Mouse (Mus musculus) liver, postnatal 0 days (tissue): Measurements from ENCODE around the gene Mlana. TPM values are rescaled to one million over a fixed set of nuclear protein-coding genes. Genes with fewer than 3 reads are reported as not detected.

Source experiments
- ATAC-seq: fragments of 200-750 bp; cut with Nextera tagmentation; 2 replicates; pipeline ENCODE4 v1.8.0; 2017; ENCODE audit warnings: mild to moderate bottlenecking, moderate library complexity
- DNase-seq: peaks from one replicate; pipeline ENCODE4 v3.0.0-alpha.2; 2016
- H3K27ac ChIP-seq: fragments of 300-500 bp; sonication (generic); 2 replicates; pipeline ENCODE4 v1.5.1; 2014; ENCODE audit warnings: antibody characterized with exemption, moderate library complexity, mild to moderate bottlenecking, low read depth
- H3K27me3 ChIP-seq: fragments of 300-500 bp; sonication (generic); 2 replicates; pipeline ENCODE4 v1.6.1; 2014; ENCODE audit warnings: low read length, control low read depth, mixed read lengths; ENCODE audit not compliant: insufficient read depth
- H3K36me3 ChIP-seq: fragments of 300-500 bp; sonication (generic); replicated peaks from 2 replicates; pipeline ENCODE4 v1.6.1; 2014; ENCODE audit warnings: mild to moderate bottlenecking, control low read depth, low read length, moderate library complexity, mixed read lengths; ENCODE audit not compliant: insufficient read depth
- H3K4me1 ChIP-seq: fragments of 300-500 bp; sonication (generic); 2 replicates; pipeline ENCODE4 v1.6.1; 2014; ENCODE audit warnings: antibody characterized with exemption, mild to moderate bottlenecking, control low read depth; ENCODE audit not compliant: insufficient read depth
- H3K4me2 ChIP-seq: fragments of 300-500 bp; sonication (generic); 2 replicates; pipeline ENCODE4 v1.6.1; 2014; ENCODE audit warnings: low read depth, mild to moderate bottlenecking, low read length, moderate library complexity, mixed read lengths
- H3K4me3 ChIP-seq: fragments of 300-500 bp; sonication (generic); 2 replicates; pipeline ENCODE4 v1.5.1; 2014; ENCODE audit warnings: low read depth, low read length
- H3K9ac ChIP-seq: fragments of 300-500 bp; sonication (generic); replicated peaks from 2 replicates; pipeline ENCODE4 v1.6.1; 2014; ENCODE audit warnings: mild to moderate bottlenecking, moderate library complexity
- H3K9me3 ChIP-seq: fragments of 300-500 bp; sonication (generic); 2 replicates; pipeline ENCODE4 v1.6.1; 2016; ENCODE audit warnings: mild to moderate bottlenecking, control low read depth, low read length, mixed read lengths
- CTCF ChIP-seq: sonication (generic); IDR thresholded peaks from 2 replicates; pipeline ENCODE4 v1.5.1; 2016; ENCODE audit warnings: antibody characterized with exemption, low read depth
- EP300 ChIP-seq: IDR thresholded peaks from 2 replicates; pipeline ENCODE4 v1.6.1; 2016; ENCODE audit warnings: antibody characterized with exemption, low read depth, mild to moderate bottlenecking
- WGBS: fragments of 180-500 bp; shearing (Covaris S2); extraction: QIAGEN DNeasy Blood & Tissue Kit; methylation state at CpG from one replicate; pipeline ENCODE4 v1.1.7; 2014; ENCODE audit not compliant: insufficient replicate concordance; 5-methylcytosine and 5-hydroxymethylcytosine counted together
- polyA plus RNA-seq: library from polyadenylated mRNA; unstranded; fragments of >200 nt; fragmentation: Nextera tagmentation; extraction: Ambion mirVana; gene quantifications from 2 replicates; pipeline ENCODE4 v1.2.1, GENCODE M21; 2015

Mlana gene
- polyA plus RNA-seq, 1 experiment from 2014 or later: not detected

- ATAC-seq (no peak), DNase-seq (no peak)
- Histone ChIP-seq H3K4me1 (peaks cover 4% of the 10 kb centered on the region), H3K4me2 (no peak overlapping the region), H3K27ac (no peak overlapping the region), H3K9me3 (no peaks in the 10 kb centered on the region), H3K9ac (no peak overlapping the region), H3K36me3 (no peaks in the 10 kb centered on the region), H3K4me3 (no peak overlapping the region), H3K27me3 (no peaks in the 10 kb centered on the region)
- TF ChIP-seq CTCF (no peak), EP300 (no peak)
- 71% methylated on average over 6 of the region's 6 CpGs for WGBS
Observed at GRCm38 (mm10) chr19:29678181-29678778, 19.3 kb upstream of the Mlana start.

- ATAC-seq: no peak
- Histone ChIP-seq H3K36me3 (no peaks in the 10 kb centered on the region), H3K9me3 (0 out of 2 replicates have a peak, but pooled peaks cover 2% of the 10 kb centered on the region), H3K27me3 (no peaks in the 10 kb centered on the region), H3K27ac (no peak overlapping the region), H3K4me2 (no peak overlapping the region), H3K9ac (no peak overlapping the region), H3K4me1 (peaks cover 4% of the 10 kb centered on the region), H3K4me3 (no peak overlapping the region)
- 64% methylated on average over 13 of the region's 13 CpGs for WGBS
- TF ChIP-seq CTCF (no peak), EP300 (no peak)
- no peak for DNase-seq
Observed at GRCm38 (mm10) chr19:29680182-29681152, 17.2 kb upstream of the Mlana start.

GRCm38 (mm10) chr19:29683844-29684540, 13.6 kb upstream of the Mlana start:
- no peak overlapping the region for H3K4me2 ChIP-seq
- DNase-seq (peak; percentile 78), ATAC-seq (no peak)
- H3K4me3 ChIP-seq: no peak overlapping the region
- H3K36me3 ChIP-seq: no peaks in the 10 kb centered on the region
- no peaks in the 10 kb centered on the region for H3K27me3 ChIP-seq
- H3K9me3 ChIP-seq: 0 out of 2 replicates have a peak, but pooled peaks cover 2% of the 10 kb centered on the region
- WGBS: 55% methylated on average over 16 of the region's 16 CpGs
- H3K9ac ChIP-seq: no peak overlapping the region
- H3K4me1 ChIP-seq: no peaks in the 10 kb centered on the region
- H3K27ac ChIP-seq: no peak overlapping the region
- TF ChIP-seq EP300: no peak
- peak; percentile 91 for TF ChIP-seq CTCF

- Histone ChIP-seq H3K9me3 (no peaks in the 10 kb centered on the region), H3K4me1 (no peaks in the 10 kb centered on the region), H3K36me3 (no peaks in the 10 kb centered on the region), H3K27me3 (no peaks in the 10 kb centered on the region), H3K4me3 (no peak overlapping the region), H3K4me2 (no peak overlapping the region), H3K9ac (no peak overlapping the region), H3K27ac (no peak overlapping the region)
- no peak for TF ChIP-seq EP300
- TF ChIP-seq CTCF: no peak
- DNase-seq (no peak), ATAC-seq (no peak)
- WGBS: 88% methylated on average over 10 of the region's 10 CpGs
Observed at GRCm38 (mm10) chr19:29695071-29695470, 2.6 kb upstream of the Mlana start.

GRCm38 (mm10) chr19:29696309-29696708, 1.3 kb upstream of the Mlana start:
- Histone ChIP-seq H3K4me2 (no peak overlapping the region), H3K36me3 (no peaks in the 10 kb centered on the region), H3K27me3 (no peaks in the 10 kb centered on the region), H3K4me3 (no peak overlapping the region), H3K9me3 (no peaks in the 10 kb centered on the region), H3K27ac (no peak overlapping the region), H3K9ac (no peak overlapping the region), H3K4me1 (no peaks in the 10 kb centered on the region)
- DNase-seq (no peak), ATAC-seq (no peak)
- no peak for TF ChIP-seq CTCF
- no peak for TF ChIP-seq EP300
- WGBS: 92% methylated on average over 4 of the region's 4 CpGs

- H3K4me1 ChIP-seq: no peaks in the 10 kb centered on the region
- no peak for DNase-seq
- H3K9me3 ChIP-seq: no peaks in the 10 kb centered on the region
- no peak overlapping the region for H3K9ac ChIP-seq
- TF ChIP-seq EP300 (no peak), CTCF (no peak)
- no peak overlapping the region for H3K4me2 ChIP-seq
- no peaks in the 10 kb centered on the region for H3K27me3 ChIP-seq
- H3K27ac ChIP-seq: no peak overlapping the region
- H3K36me3 ChIP-seq: no peaks in the 10 kb centered on the region
- no peak for ATAC-seq
- no peak overlapping the region for H3K4me3 ChIP-seq
Observed at GRCm38 (mm10) chr19:29696840-29697239, 784 bp upstream of the Mlana start.
